Mouse (Mus musculus): ENCODE measurements around the gene Gm11733.

DNA sequence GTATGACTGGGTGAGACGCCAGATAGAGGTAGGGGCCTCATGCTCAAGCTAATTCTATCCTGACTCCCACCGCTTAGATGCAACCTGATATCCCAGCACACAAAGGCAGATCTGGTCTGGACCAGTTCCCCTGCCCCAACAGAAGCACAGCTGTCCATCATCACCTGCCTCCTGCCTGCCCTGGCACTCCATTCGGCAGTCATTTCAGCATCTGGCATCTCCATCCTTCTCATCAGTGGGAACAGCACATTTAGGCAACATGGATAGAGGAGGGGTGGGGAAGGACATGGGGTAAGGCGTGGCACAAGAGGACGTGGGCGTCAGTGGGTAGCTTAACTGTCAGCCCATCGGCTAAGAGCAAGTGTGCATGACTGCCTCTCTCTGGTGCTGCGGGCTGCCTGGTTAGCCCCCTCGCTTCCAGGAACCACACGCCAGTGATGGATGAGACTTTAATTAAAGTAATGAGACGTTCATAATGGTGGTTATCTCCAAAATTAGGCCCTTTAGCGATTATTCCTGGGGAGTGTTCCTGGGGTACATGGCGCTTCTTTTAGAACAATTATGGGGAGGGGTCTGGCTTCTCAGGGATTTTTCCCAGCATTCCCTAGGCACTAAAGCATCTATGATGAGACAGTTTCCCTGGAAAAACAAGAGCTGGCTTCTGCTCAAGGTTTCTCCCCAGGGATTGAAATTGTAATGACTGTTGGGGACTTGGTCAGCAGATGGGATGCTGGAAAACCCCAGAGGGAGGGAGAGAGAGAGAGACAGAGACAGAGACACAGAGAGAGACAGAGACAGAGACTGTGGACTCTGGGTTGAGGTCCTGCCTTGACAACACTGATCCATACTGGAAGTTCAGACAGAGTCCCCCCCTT, 38.0 kb downstream of the Gm11733 start:
- no peak for TF ChIP-seq CTCF (IDR thresholded peaks at IDR 0.05; ENCODE audit: insufficient read depth, low read length)
- no peak for TF ChIP-seq POLR2A (IDR thresholded peaks at IDR 0.05; ENCODE audit: borderline replicate concordance, extremely low read depth, low read depth, low read length)

Data from lung, adult 2 months (tissue).